Mouse (Mus musculus) neutrophil, adult 83 days (primary cell): ENCODE data around the gene Stra6l. TPM values are rescaled to one million over a fixed set of nuclear protein-coding genes. Genes with fewer than 3 reads are reported as not detected.

Experiments
- total RNA-seq, 2 experiments: library from RNA; stranded (reverse); gene quantifications; one replicate each; pipeline ENCODE4 v1.2.4; 2023

Gene Stra6l
- under 1 TPM; 0.11 to 0.18 TPM for total RNA-seq

GRCm38 (mm10) chr4:45848109-45848824, at the start of gene Stra6l:
Gene Stra6l (plus strand): TSS chr4:45848664.

GRCm38 (mm10) chr4:45798964-45799363, 49.5 kb upstream of the Stra6l start, which contains the start of gene Aldh1b1:
Gene Aldh1b1 (plus strand): TSS chr4:45799022.

GRCm38 (mm10) chr4:45826275-45827040, 22.0 kb upstream of the Stra6l start, which contains the start of gene Igfbpl1:
Gene Igfbpl1 (minus strand): TSS chr4:45826923.

GRCm38 (mm10) chr4:45890066-45890761, 41.8 kb downstream of the Stra6l start, which contains the start of gene Ccdc180:
Gene Ccdc180 (plus strand): TSS chr4:45890303.

Other genes starting within 250 kb of the Stra6l start
- 1 to 10 TPM; 7.3 to 7.5 TPM for gene Aldh1b1, start 49.6 kb upstream of the Stra6l start, total RNA-seq
- gene Igfbpl1, start 21.7 kb upstream of the Stra6l start, total RNA-seq, result not detected
- gene Ccdc180, start 41.6 kb downstream of the Stra6l start, total RNA-seq, result 1 to 10 TPM; 1.6 TPM
- gene Tdrd7, start 116.7 kb downstream of the Stra6l start, total RNA-seq, result 10 to 100 TPM; 31.4 to 33.5 TPM
- gene Tmod1, start 190.3 kb downstream of the Stra6l start, total RNA-seq, result 1 to 10 TPM; 1.9 to 2.0 TPM